Mouse (Mus musculus) frontal cortex, postnatal 36 days (tissue): ENCODE data around the gene Plekhg3.

Experiments
- DNase-seq, 2 experiments: peaks; one replicate each; pipeline ENCODE4 v3.0.0; 2022; ENCODE audit warnings: low spot score in 2 of 2

The Plekhg3 gene

GRCm38 (mm10) chr12:76530580-76531139 lies at the start of gene Plekhg3:
Gene Plekhg3, plus strand, starts transcription at chr12:76530891.
- no peak for DNase-seq

GRCm38 (mm10) chr12:76482446-76482845 lies 48.2 kb upstream of the Plekhg3 start:
- no peak for DNase-seq

DNA sequence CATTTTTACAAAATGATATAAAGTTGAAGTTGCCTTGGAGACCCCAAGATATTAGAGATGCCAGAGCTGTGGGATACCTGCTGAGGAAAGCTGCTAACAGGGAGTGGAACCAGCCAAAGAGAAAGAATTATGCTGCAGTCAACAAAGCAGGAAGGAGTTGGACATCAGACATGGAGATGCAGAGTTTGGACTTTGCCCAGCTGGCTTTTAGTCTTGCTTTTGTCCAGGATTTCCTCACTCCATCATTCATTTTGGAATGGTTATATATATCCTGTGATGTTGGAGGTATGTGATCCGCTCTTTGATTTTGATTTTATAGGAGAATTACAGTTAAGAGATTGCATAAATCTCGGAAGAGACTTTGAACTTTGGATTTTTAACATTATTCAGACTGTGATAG lies 47.7 kb upstream of the Plekhg3 start:
- DNase-seq, result no peak

GRCm38 (mm10) chr12:76484881-76485280 lies 45.8 kb upstream of the Plekhg3 start:
- no peak for DNase-seq

DNA sequence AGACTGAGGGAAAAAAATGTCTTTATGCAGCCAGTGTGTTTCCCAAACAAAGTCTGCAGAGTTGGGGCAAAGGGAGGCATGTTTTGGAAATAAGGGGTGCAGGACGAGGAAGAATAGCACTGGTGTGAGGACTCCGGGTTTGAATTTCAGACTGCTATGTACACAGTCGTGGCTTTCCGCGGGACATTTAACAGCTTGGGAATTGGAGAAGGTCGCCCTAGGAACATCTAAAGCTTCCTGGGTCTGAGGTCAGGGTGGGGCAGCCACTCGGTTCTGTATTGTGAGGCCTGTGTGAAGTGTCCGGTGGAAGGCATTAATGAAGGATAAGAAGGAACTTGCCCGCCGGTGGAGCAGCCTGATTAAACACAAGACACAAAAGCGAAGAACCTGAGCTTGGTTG lies 45.3 kb upstream of the Plekhg3 start:
- no peak for DNase-seq

- DNase-seq, result no peak
These were observed 43.7 kb upstream of the Plekhg3 start for GRCm38 (mm10) chr12:76486943-76487342.

DNA sequence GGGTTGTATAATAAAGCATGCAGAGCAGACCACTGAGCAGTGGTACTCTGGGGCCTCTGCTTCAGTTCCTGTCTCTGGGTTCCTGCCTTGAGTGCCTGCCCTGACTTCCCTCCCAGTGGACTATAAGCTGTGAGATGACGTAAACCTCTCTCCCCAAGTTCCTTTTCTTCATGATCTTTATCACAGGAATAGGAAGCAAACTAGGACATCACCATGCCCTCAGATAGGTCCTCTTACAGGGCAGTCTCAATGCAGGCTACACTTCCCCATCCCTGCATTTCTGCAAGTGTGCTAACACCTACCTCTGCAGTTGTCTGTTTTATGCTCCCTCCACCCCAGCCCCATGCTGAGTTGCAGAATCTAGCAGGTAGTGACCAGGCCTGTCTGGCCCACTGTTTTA lies 39.9 kb upstream of the Plekhg3 start:
- DNase-seq, result no peak

DNA sequence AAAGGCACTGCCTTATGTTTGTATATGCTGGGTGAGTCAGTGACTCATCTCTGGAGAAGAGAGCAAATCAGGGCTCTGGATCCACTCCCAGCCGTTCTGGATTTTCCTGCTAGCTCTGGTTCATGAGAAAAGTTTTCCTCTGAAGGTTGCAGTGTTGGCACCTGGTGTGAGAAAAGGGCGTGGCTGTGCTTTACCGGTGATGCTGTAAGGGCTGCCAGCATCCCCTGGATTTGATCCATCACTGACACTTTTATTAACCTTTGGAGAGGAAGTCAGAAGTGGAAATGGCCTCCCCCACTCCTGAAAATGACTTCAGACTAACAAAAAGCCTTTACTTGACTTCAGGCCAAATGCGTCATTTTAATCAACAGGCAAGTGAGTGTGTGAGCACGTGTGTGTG lies 37.2 kb upstream of the Plekhg3 start:
- peak; percentile 42 to 44 for DNase-seq

GRCm38 (mm10) chr12:76495381-76495780 lies 35.3 kb upstream of the Plekhg3 start:
- no peak for DNase-seq

DNA sequence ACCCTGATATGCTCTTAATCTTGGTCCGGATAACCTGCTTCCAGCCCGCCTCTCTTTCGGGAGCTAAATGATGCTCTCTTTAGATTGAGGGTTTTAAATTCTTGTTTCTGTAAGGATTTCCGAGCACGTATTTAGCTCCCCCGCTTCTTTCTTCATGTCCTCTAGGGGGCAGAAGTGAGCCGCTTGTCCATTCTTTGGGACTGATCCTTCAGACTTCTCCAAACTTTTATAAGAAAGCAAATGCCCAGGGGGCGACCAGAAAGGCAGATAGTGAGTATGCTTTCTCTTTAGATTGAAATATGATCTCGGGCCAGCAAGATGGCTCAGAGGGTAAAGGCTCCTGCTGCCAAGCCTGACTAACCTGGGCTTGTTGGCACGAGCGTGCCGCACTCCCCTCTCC lies 34.4 kb upstream of the Plekhg3 start:
- DNase-seq, result peak; percentile 32 to 42

DNA sequence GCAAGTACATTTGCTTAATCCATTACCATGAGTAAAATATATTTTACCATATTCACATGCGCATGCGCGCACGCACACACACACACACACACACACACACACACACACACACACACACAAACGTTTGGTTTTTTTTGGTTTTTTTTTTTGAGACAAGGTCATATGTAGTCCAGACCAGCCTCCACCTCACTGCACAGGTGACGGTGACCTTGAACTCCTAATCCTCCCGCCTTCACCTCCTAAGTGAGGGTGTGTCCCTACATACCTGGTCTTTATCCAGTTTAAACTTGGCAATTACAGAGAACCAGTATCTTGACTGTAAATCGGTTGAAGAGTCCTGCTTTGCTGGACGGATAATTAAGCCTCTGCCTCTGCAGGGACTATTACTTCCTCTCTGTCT lies 31.4 kb upstream of the Plekhg3 start:
- DNase-seq, result no peak

GRCm38 (mm10) chr12:76500055-76500454 lies 30.6 kb upstream of the Plekhg3 start:
- DNase-seq, result no peak

GRCm38 (mm10) chr12:76500896-76501295 lies 29.8 kb upstream of the Plekhg3 start:
- no peak for DNase-seq

DNA sequence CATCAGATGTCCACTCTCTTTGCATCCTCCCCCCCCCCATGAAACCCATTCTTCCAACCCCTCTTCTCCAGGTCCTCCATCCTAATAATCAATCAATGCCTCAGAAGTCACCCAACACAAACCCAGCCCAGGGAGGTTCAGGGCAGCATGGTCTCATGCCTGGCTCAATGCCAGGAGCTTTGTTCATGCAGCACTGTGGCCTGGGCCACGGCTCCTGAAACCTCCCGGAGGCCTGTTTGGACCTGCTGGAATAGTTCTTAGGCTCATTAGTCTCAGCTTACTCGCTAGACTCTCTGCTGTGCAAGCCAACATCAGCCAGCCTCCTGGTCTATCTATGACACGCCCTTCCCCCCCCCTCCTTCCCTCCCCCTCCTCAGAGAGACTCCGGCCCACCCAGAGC lies 27.7 kb upstream of the Plekhg3 start:
- no peak for DNase-seq

- no peak for DNase-seq
These were observed 24.2 kb upstream of the Plekhg3 start for GRCm38 (mm10) chr12:76506522-76506921.

- DNase-seq, result no peak
These were observed 22.9 kb upstream of the Plekhg3 start for GRCm38 (mm10) chr12:76507791-76508190.

- no peak for DNase-seq
These were observed 21.7 kb upstream of the Plekhg3 start for GRCm38 (mm10) chr12:76508909-76509440.

- DNase-seq, result no peak
These were observed 18.0 kb upstream of the Plekhg3 start for GRCm38 (mm10) chr12:76512731-76513130.

DNA sequence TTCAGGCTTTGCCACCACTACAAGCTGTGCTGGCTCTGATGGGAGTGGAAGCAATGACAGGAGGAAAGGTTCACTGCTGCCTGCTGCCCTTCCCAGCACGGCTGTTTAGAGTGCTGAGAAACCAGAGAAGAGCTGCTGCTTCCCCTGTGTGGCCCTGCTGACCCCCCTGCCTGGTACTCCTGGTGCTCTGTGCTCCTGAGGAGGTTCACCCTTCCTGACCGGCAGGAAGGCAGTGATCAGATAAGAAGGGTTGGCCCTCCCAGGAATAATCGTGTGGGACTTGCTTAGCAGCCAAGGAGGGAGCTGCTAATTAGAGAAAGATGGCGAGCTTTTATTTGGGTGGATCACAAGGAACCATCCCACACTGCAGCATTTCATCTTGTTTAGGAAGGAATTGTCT lies 15.8 kb upstream of the Plekhg3 start:
- no peak for DNase-seq

GRCm38 (mm10) chr12:76518000-76518399 lies 12.7 kb upstream of the Plekhg3 start:
- no peak for DNase-seq

GRCm38 (mm10) chr12:76518909-76519842 lies 11.5 kb upstream of the Plekhg3 start:
- no peak for DNase-seq

DNA sequence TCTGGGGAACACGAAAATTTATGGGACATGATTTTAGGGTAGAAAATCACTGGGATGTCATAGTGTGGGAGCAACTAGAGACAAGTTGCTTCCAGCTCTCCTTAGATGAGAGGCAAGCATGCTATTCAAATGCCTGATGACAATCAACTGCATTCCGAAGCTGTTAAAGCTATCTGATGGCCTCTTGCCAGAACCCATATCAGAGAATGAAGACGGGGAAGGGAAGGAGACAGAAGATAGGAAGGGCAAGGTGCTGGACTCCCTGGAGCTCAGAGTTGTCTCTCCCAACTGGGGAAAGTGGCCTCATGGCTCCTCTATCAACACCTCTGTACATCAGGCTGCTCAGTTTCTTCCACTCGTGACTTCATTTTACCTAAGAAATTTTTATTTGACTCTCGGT lies 7.0 kb upstream of the Plekhg3 start:
- DNase-seq, result no peak

- DNase-seq, result no peak
These were observed 5.8 kb upstream of the Plekhg3 start for GRCm38 (mm10) chr12:76524915-76525314.
